Mouse (Mus musculus) lung, adult 2 months (tissue): ENCODE measurements around the gene Vpreb1.
"Not testable (repeated sequence)": the region's sequence is repeated elsewhere in the genome, so short reads cannot be mapped to it uniquely, and the experiment has no call there.

ENCODE experiments used
- CTCF ChIP-seq: fragments of 200-500 bp; IDR thresholded peaks from 2 replicates; pipeline ENCODE4 v1.5.1; 2011; ENCODE audit warnings: mild to moderate bottlenecking, low read length, control low read depth; ENCODE audit not compliant: insufficient read depth
- POLR2A ChIP-seq: fragments of 200-500 bp; IDR thresholded peaks from 2 replicates; pipeline ENCODE4 v1.6.1; 2011; ENCODE audit warnings: low read depth, mild to moderate bottlenecking, control low read depth, low read length, borderline replicate concordance; ENCODE audit errors: extremely low read depth

DNA sequence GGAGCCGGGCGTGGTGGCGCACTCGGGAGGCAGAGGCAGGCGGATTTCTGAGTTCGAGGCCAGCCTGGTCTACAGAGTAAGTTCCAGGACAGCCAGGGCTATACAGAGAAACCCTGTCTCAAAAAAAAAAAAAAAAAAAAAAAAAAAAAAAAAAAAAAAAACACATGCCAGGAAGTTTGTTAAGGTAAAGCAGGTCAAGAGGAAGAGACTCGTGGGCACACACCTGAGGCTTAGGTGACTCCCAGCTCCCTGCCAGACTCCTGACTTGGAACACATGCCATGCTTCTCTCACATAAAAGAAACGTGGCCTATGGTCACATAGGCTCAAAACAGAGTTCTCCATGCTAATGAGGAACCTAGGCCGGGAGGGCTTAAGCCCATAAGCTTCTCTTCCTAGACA is 14.6 kb downstream of the Vpreb1 start:
- TF ChIP-seq CTCF, POLR2A: not testable (repeated sequence)
